ENCODE assay signal across 11 mouse cellular contexts in the genomic region with DNA sequence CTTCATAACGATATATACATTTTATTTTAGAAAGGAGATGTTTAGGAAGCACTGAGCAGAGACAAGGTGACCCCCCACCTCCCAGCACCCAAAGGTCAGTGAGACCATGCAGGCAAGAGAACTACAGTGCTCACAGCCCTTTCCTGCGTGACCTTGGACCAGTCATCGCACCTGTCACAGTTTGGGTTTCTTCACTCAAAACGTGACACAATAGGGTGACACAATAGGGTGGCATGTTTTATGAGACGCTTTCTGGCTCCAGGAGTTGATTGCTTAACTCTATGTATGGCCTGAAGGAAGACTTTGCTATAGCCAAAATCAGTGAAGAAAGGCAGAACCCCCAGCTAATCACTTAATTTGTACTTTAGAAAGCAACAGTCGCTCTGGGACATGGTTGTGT. TPM values are rescaled to one million over a fixed set of nuclear protein-coding genes. Genes with fewer than 3 reads are reported as not detected.
DNase-seq lines count a peak whose midpoint lies in the region; ATAC-seq and TF ChIP-seq lines count a peak whose summit lies in the region.
"Had no signal": no experiment of that assay in that cellular context is flagged by ENCODE, and none has a peak within 500 bp of the region (broad histone marks: within the 10 kb centered on the region; RNA-seq: fewer than 3 reads in every experiment).

No protein-coding gene starts in this region.

- intact Hi-C loops in left cerebral cortex, postnatal 14 days (cut with DNase I) = loop anchor here (5.0 kb wide), 4 partner anchors 35 to 85 kb away; no protein-coding TSS in a partner anchor

- WGBS in embryonic facial prominence, embryonic 12.5 days = 84% methylated on average over 6 of the region's 6 CpGs
- 85% methylated on average over 6 of the region's 6 CpGs for WGBS in hindbrain, embryonic 12.5 days
- 92% methylated on average over 6 of the region's 6 CpGs for WGBS in midbrain, embryonic 16.5 days

- H3K27ac ChIP-seq in layer of hippocampus, adult 2 months = peak overlapping the region; percentile 99
- H3K27ac ChIP-seq in embryonic facial prominence, embryonic 12.5 days = no peak overlapping the region
- H3K27ac ChIP-seq in hindbrain, embryonic 12.5 days = no peak overlapping the region
- H3K27ac ChIP-seq in midbrain, embryonic 16.5 days (ENCODE audit: low read length) = no peak overlapping the region
- H3K27ac ChIP-seq: liver, embryonic 14.5 days had no signal

- H3K4me2 ChIP-seq in embryonic facial prominence, embryonic 12.5 days (replicated peaks) = peak overlapping the region; percentile 90
- peak overlapping the region; percentile 97 for H3K4me2 ChIP-seq in hindbrain, embryonic 12.5 days (replicated peaks)
- H3K4me2 ChIP-seq in midbrain, embryonic 16.5 days (ENCODE audit: low read length) = peak overlapping the region; percentile 82

- TF ChIP-seq CTCF in layer of hippocampus, adult 2 months (conservative IDR thresholded peaks at IDR 0.05) = no peak

- no peaks in the 10 kb centered on the region for H3K9me3 ChIP-seq in embryonic facial prominence, embryonic 12.5 days
- H3K9me3 ChIP-seq in hindbrain, embryonic 12.5 days (replicated peaks) = no peaks in the 10 kb centered on the region
- no peaks in the 10 kb centered on the region for H3K9me3 ChIP-seq in midbrain, embryonic 16.5 days (replicated peaks; ENCODE audit: control insufficient read depth, low read length, poor library complexity, severe bottlenecking)

- H3K4me3 ChIP-seq in layer of hippocampus, adult 2 months = peak overlapping the region; percentile 99
- no peak overlapping the region for H3K4me3 ChIP-seq in embryonic facial prominence, embryonic 12.5 days
- H3K4me3 ChIP-seq in hindbrain, embryonic 12.5 days = peak overlapping the region; percentile 83; the same call in 1 of the 2 replicates
- H3K4me3 ChIP-seq in midbrain, embryonic 16.5 days (ENCODE audit: low read depth, low read length) = peak overlapping the region; percentile 71

- no peaks in the 10 kb centered on the region for H3K36me3 ChIP-seq in embryonic facial prominence, embryonic 12.5 days
- H3K36me3 ChIP-seq in hindbrain, embryonic 12.5 days = no peaks in the 10 kb centered on the region
- no peaks in the 10 kb centered on the region for H3K36me3 ChIP-seq in midbrain, embryonic 16.5 days (ENCODE audit: control insufficient read depth, insufficient read depth, low read length)

- no peaks in the 10 kb centered on the region for H3K27me3 ChIP-seq in embryonic facial prominence, embryonic 12.5 days
- peaks cover 22% of the 10 kb centered on the region for H3K27me3 ChIP-seq in hindbrain, embryonic 12.5 days
- no peaks in the 10 kb centered on the region for H3K27me3 ChIP-seq in midbrain, embryonic 16.5 days (ENCODE audit: control insufficient read depth, insufficient read depth, low read depth, low read length)

- no peak for DNase-seq in layer of hippocampus, adult 2 months (ENCODE audit: low spot score in 2 of 2)
- no peak for DNase-seq in layer of hippocampus, adult 11-12 months (ENCODE audit: low spot score)
- DNase-seq in adrenal gland, adult 18-20 months (ENCODE audit: low spot score in 2 of 2) = no peak
- DNase-seq in right cerebral cortex, postnatal 14 days = no peak
- DNase-seq in left cerebral cortex, postnatal 14 days (ENCODE audit: low spot score in 2 of 2) = no peak
- DNase-seq: adrenal gland, adult 8-10 months; kidney, postnatal 25 days had no signal

- peaks cover 17% of the 10 kb centered on the region for H3K4me1 ChIP-seq in embryonic facial prominence, embryonic 12.5 days
- peaks cover 18% of the 10 kb centered on the region for H3K4me1 ChIP-seq in hindbrain, embryonic 12.5 days
- H3K4me1 ChIP-seq in midbrain, embryonic 16.5 days (ENCODE audit: control insufficient read depth, insufficient read depth, low read length) = peaks cover 12% of the 10 kb centered on the region

- H3K9ac ChIP-seq in embryonic facial prominence, embryonic 12.5 days = no peak overlapping the region
- no peak overlapping the region for H3K9ac ChIP-seq in hindbrain, embryonic 12.5 days
- H3K9ac ChIP-seq in midbrain, embryonic 16.5 days (ENCODE audit: low read depth, low read length) = no peak overlapping the region
- H3K9ac ChIP-seq: liver, embryonic 14.5 days had no signal

- no peak for ATAC-seq in embryonic facial prominence, embryonic 12.5 days (ENCODE audit: insufficient number of reproducible peaks, insufficient read depth, low FRiP score, low TSS enrichment)
- ATAC-seq in hindbrain, embryonic 12.5 days (ENCODE audit: low FRiP score) = no peak
- ATAC-seq in midbrain, embryonic 16.5 days = no peak

RNA-seq across cellular contexts. Expression of gene Sorl1, which starts 1.7 kb away (rescaled TPM):
- 100 to 1,000 TPM; 196 to 197 TPM for total RNA-seq in layer of hippocampus, adult 2 months (2021)
- 11.3 and 11.6 TPM in 2 replicates for polyA plus RNA-seq in embryonic facial prominence, embryonic 12.5 days (2016; fragmentation: Nextera tagmentation; extraction: Ambion mirVana)
- 14.5 and 15.7 TPM in 2 replicates for polyA plus RNA-seq in hindbrain, embryonic 12.5 days (2016; fragmentation: Nextera tagmentation; extraction: Ambion mirVana)
- 6.8 and 7.2 TPM in 2 replicates for polyA plus RNA-seq in midbrain, embryonic 16.5 days (2015; fragmentation: Nextera tagmentation; extraction: Ambion mirVana)
- 10 to 100 TPM; 23.5 to 38.2 TPM for total RNA-seq in adrenal gland, adult 18-20 months (2021)
- 100 to 1,000 TPM; 137 to 158 TPM for total RNA-seq in left cerebral cortex, postnatal 14 days (2021)
